Mouse (Mus musculus): ENCODE data around the gene Soat1.
A peak's percentile ranks its signal among the peaks of the same experiment; 100 is the strongest.
"Not testable (repeated sequence)": the region's sequence is repeated elsewhere in the genome, so short reads cannot be mapped to it uniquely, and the experiment has no call there.

Gene Soat1

GRCm38 (mm10) chr1:156423493-156423892, 50.6 kb downstream of the Soat1 start:
- DNase-seq, result no peak

GRCm38 (mm10) chr1:156422856-156423255, 51.3 kb downstream of the Soat1 start:
- no peak for DNase-seq

GRCm38 (mm10) chr1:156420671-156421297, 53.3 kb downstream of the Soat1 start, which contains the start of gene Axdnd1:
Axdnd1 (minus strand) TSS chr1:156421159.
- peak; percentile 88 to 93 for DNase-seq

- DNase-seq, result peak in 1 of 2 experiments; percentile 23
These were observed 56.0 kb downstream of the Soat1 start for GRCm38 (mm10) chr1:156418170-156418569.

- DNase-seq, result no peak
These were observed 65.6 kb downstream of the Soat1 start for GRCm38 (mm10) chr1:156408521-156408920.

- no peak for DNase-seq
These were observed 66.1 kb downstream of the Soat1 start for GRCm38 (mm10) chr1:156408004-156408403.

- no peak for DNase-seq
These were observed 70.9 kb downstream of the Soat1 start for GRCm38 (mm10) chr1:156403251-156403650.

- no peak for DNase-seq
These were observed 71.6 kb downstream of the Soat1 start for GRCm38 (mm10) chr1:156402491-156402890.

- DNase-seq, result not testable (repeated sequence)
These were observed 74.0 kb downstream of the Soat1 start for GRCm38 (mm10) chr1:156400159-156400558.

- no peak for DNase-seq
These were observed 81.0 kb downstream of the Soat1 start for GRCm38 (mm10) chr1:156393148-156393547.

- no peak for DNase-seq
These were observed 87.3 kb downstream of the Soat1 start for GRCm38 (mm10) chr1:156386880-156387279.

GRCm38 (mm10) chr1:156386232-156386631, 87.9 kb downstream of the Soat1 start:
- DNase-seq, result no peak

- no peak for DNase-seq
These were observed 92.9 kb downstream of the Soat1 start for GRCm38 (mm10) chr1:156381217-156381616.

Measured in kidney, postnatal 4 days (tissue).